Mouse (Mus musculus) left cerebral cortex, postnatal 4 days (tissue): Measurements from ENCODE around the gene Plb1. TPM values are rescaled to one million over a fixed set of nuclear protein-coding genes. Genes with fewer than 3 reads are reported as not detected.

Source experiments
- DNase-seq: peaks from one replicate; pipeline ENCODE4 v3.0.0-alpha.2; 2022
- intact Hi-C: fragments of 180-260 bp; cut with DNase I; formaldehyde crosslinking; loops from one replicate; pipeline ENCODE4 v1.15.1; 2025
- total RNA-seq, 2 experiments: library from RNA; stranded (reverse); gene quantifications; 2 replicates each; pipeline ENCODE4 v1.2.3; 2021

Gene Plb1
- total RNA-seq, 2 experiments from 2014 or later, result 0.90 to 1.5 TPM

DNA sequence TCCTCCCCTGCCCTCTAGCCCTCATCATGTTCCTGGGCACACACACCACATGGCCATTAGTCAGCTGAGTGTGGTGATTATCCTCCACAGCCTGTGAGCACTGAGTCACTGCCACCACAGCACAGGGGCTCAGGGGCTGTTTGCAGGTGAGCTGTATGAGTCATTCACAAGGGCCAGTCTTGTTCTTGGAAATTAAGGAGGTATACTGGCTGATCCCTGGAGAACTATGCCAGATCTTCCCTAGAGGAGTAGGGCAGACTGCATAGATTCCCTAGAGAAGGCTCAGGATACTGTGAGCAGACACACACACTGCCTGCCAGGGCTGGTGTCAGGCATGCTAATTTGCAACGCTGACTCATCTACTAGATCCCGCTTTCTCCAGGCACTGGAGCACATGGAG is 82.2 kb downstream of the Plb1 start:
- intact Hi-C loops, result no loop called here
- DNase-seq, result no peak

DNA sequence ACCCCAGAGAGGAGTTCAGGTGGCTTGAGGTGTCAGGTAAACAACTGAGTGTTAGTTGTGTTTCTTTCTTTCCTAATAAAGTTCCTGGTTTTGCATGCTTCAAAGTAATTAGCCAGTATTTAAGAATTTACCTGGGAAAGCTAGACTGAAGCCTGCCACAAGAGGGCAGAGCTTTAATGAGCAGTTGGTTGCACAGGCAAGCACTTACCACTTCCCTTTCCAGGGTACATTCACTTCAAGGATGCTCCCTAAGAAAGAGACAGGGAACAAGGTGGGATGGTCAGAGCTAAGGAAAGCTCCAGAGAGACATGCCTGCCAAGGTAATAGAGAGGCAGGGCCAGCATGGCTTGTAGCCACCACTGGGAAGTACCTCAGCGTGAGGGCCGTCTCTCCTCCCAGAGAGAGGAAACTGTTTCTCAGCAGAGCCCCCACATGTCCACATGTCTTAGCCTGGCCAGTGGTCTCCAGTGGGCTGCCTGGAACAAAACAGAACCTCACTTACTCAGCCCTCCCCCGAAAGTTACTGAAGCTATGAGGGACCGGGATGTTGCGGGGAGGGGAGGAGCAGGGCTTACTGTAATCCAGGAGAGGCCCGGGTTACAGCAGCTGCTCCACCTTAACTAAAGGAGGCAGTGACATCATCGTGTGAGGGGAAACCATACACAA is 89.8 kb downstream of the Plb1 start:
- intact Hi-C loops, result no loop called here
- DNase-seq, result peak; percentile 64

DNA sequence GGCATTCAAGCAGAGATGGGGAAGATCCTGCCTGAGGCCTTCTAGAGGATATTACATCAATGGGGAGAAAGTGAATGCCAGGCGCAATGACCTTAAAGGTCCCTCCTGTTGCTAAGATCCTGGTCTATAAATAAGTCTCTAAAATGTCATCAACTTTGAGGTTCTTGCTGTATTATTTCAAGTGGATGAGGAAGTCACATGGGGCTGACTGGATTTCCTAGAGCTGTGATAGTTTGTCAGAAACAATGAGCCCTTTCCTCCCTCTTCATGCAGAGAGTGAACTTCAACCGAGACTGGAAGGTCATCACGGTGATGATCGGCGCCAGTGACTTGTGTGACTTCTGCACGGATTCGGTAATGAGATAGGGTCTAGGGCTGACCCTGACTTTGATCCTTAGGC is 95.6 kb downstream of the Plb1 start:
- DNase-seq, result no peak
- intact Hi-C loops, result no loop called here

DNA sequence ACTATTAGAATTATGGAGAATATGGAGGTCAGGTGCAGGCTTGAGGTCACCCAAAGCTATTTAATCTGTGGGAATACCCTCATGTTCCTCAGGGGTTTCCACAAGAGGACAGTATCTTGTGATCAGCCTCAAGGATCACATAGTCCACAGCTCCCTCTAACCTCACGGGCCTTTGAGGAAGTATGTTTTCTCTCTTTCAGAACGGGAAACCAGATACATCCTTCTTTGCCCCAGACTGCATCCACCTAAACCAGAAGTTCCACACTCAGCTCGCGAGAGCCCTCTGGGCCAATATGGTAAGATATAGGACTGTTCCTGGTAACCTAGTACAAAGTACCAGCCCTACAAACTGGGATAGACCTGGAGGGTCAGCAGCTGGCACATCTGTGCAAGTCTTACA is 100.1 kb downstream of the Plb1 start:
- intact Hi-C loops, result no loop called here
- no peak for DNase-seq

DNA sequence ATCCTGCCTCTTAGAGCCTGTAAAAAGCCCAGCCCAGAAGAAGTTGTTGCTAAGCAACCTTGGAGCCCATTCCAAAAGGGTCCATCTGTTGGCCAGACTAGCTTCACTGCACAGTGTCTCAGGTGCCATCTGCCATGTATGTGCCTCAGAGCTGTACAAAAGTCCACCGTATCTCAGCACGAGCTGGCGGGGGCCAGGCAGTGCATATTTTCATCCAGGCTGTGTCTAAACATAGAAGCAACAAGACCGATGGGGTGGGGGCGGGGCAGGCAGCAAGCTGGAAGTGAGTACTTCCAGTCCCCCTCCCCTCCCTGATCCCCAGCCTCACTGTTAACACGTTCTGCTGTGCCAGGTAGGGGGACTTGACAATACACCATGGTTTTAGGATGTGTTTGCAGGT is 102.7 kb downstream of the Plb1 start:
- intact Hi-C loops, result loop anchor here (5.0 kb wide), 1 partner anchor 127 kb away; no protein-coding TSS in a partner anchor
- peak; percentile 99 for DNase-seq

DNA sequence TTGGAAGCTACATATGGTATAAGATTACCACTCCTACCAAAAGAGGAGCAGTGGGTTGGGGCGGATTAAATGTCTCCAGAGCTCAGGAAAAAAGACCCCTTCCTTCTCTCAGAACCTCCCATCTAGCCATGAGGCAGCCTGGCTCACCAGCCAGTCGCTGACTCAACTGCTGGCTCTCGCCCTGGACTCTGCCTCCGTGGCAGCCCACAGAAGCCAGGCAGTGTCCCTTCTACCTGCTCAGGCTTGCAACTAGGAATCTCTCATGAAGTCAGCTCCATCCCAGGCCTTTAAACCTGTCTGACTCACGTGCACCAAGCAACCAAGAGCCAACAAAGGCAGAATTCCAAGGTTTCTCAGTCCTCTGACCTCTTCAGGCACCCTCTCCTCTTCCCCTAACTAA is 103.6 kb downstream of the Plb1 start:
- DNase-seq, result no peak
- intact Hi-C loops, result loop anchor here (5.0 kb wide), 1 partner anchor 126 kb away; no protein-coding TSS in a partner anchor

DNA sequence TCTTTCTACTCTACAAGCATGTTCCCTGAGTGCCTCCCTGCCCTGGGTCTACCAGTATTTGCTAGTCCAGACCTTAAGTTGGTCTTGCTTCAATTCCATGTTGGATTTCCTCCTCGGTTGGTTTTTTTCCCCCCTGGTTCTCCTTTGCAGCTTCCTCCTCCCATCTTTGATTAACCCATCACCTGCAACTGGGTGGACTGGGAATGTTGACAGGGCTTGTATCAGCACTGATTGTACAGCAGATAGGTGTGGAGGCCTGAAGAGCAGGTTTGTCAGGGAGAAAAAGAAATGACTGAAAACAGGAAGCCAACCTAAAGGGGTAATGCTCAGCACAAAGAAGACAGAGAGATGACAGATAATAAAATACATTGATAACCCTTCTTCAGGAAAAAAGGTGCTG is 104.8 kb downstream of the Plb1 start:
- no peak for DNase-seq
- intact Hi-C loops, result loop anchor here (5.0 kb wide), 1 partner anchor 125 kb away; no protein-coding TSS in a partner anchor

DNA sequence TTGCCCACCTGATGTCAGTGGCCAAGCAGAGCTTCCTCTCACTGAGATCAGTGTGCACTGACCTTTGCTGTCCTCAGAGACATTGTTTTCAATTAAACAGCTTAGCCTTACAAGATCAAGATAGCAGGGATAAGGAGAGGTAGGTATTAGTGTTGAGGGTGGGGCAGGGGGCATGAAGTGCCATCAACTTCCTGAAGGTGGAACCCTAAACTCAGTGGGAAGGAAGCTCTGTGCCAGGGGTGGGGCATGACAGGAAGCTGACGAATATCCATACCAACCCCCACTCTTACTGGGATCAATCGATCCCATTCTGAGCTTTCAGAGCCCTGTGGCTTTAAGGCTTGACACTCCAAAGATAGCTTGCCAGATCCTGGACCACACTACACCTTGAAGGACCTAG is 105.8 kb downstream of the Plb1 start:
- no peak for DNase-seq
- intact Hi-C loops, result loop anchor here (5.0 kb wide), 1 partner anchor 124 kb away; no protein-coding TSS in a partner anchor

DNA sequence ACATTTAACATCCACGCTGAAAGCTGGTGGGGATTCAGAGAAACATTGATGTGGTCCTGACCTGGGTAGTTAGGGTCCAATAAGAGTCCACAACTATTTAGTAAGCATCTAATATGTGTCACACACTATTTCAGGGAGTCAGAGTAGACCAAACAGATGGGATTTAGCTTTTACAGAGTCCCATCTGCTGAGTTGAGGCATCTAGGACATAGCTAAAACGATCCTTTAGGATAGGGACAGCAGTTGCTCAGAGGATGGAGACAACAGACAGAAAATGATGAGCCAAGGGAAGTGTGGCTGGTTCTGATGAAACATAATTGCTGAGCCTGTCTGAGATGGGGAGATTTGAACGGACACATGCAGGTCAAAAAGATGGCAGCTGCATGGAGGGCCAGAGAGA is 106.3 kb downstream of the Plb1 start:
- no peak for DNase-seq
- intact Hi-C loops, result loop anchor here (5.0 kb wide), 1 partner anchor 124 kb away; no protein-coding TSS in a partner anchor

DNA sequence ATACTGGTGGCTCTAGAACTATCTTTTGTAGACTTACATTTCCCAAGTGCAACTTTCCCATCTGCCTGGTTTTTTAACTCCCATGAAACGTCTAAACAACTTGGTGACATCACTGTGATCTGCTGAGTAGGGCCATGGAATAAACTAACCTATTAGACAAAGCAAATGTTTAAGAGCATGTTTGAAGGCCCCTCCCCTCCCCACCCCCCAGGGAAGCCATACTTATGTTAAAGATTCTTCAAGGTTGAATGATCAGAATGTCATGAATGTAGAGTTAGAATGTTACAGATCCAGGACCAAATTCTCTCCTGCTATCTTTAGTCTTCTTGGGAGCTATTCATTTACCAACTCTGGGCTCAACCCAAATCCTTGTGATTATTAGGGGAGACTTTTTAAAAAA is 107.7 kb downstream of the Plb1 start:
- intact Hi-C loops, result no loop called here
- DNase-seq, result no peak

DNA sequence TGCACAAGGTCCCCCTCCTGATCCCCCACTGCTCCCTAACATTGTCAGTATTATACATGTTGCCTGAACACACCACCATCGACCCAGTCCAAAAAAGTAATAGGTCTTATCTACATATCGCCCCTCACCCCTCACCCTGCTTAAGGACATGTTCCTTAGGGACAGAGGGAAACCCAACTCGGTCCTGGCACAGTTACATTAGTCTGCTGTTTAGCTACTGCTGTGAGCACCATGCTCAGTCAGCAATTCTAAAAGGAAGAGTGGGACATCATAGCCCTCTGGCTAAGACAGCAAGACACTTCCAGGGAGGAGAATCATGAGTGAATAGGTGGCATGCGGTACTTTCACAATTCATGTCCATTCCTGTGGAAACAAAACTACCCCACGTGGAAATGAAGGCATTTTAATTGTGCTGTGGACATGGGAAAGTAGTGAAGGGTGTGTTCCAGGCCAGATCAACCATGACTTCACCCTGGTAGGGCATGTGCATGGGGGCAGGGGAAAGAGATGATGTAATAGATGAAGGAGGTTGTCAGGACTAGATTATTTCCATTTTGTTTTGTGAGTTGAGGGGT is 110.3 kb downstream of the Plb1 start:
- intact Hi-C loops, result no loop called here

DNA sequence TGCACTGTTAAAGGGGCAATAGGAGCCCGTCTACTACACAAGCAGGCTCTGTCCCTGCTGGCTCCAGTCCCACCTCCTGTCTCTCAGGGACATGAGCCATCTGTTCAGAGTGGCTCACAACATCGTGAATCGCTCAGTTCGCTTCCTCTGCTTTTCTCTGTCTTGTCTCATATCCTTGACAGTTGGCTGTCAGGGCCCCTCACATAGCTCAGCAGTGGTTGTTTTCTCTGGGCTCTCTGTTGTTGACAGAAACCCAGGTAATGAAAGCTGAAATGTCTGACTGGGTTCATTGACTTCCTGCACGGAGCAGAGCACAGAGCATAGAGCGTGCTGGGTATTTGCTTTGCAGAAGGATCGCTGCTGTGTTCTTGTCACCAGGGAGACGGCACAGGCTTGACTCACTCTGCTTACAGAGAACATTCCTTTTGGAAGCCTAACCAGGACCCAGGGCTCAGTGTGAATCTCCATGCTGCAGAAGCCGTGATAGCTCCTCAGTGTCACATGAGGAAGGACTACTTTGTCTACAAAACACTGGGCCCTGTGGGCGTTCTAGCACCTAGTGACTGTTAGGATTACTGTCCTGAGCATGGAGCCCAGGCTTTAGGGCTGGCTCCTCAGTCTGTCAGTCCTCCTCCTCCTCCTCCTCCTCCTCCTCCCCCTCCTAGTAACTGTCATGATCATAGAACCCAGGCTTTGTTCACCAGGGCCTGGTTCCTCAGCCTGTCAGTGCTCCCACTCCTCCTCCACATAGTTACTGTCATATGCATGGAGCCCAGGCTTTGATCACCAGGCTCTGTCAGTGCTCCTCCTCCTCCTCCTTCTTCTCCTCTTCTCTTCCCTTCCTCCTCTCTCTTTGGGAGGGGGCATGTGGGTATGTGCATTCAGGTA is 113.8 kb downstream of the Plb1 start:
- intact Hi-C loops, result no loop called here
- peak; percentile 88 for DNase-seq

More for the DNA sequence above, 110.3 kb downstream of the Plb1 start:
- no peak for DNase-seq

DNA sequence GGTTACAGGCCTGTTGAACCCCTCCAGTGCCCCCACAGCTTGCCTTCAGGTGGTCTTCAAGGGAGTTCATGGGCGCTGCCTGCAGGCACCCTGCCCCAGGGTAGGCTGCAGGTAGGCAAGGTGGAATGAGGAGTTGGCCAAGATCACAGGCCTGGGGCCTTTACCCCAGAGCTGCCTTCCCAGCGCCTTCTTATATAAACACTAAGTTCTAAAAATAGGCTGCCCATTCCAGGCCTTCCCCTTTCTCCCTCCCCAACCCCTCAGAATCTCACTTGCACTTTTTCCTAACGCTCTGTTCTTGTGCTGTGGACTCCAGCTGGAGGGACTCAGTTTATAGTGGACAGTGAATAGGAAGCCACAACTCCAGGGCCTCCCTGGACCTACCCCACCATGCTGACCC is 117.2 kb downstream of the Plb1 start:
- no peak for DNase-seq
- intact Hi-C loops, result no loop called here

DNA sequence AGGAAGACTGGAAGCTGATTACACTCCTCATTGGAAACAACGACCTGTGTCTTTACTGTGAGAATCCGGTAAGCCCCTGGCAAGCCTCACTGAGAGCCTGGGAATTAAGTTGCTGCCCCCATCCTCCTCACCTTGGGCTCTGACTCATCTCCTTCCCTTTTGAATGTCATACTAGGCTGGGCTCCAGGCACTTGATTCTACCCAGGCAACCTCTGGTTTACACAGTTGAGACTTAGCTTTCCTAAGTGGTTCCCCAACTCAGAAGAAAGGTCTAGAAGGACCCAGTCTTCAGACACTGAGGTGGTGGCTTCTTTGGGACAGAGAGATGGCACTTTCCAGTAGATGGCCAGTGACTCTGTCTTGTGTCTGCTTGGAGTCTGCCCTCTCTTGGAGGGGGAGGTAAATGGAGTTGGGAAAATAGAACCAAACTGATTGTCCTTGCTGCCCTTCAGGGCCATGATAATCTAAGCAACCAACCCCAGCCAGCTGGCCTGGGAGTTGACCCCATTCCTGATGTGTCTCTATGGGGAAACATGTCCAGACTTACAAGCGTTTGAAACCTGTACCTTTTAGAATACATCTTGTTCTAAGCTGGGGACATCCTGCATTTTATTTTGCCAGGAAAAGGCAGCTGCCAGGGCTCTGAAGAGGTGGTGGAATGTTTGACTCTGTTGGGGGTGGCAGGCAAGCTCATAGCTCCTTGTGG is 118.2 kb downstream of the Plb1 start:
- intact Hi-C loops, result no loop called here
- no peak for DNase-seq

DNA sequence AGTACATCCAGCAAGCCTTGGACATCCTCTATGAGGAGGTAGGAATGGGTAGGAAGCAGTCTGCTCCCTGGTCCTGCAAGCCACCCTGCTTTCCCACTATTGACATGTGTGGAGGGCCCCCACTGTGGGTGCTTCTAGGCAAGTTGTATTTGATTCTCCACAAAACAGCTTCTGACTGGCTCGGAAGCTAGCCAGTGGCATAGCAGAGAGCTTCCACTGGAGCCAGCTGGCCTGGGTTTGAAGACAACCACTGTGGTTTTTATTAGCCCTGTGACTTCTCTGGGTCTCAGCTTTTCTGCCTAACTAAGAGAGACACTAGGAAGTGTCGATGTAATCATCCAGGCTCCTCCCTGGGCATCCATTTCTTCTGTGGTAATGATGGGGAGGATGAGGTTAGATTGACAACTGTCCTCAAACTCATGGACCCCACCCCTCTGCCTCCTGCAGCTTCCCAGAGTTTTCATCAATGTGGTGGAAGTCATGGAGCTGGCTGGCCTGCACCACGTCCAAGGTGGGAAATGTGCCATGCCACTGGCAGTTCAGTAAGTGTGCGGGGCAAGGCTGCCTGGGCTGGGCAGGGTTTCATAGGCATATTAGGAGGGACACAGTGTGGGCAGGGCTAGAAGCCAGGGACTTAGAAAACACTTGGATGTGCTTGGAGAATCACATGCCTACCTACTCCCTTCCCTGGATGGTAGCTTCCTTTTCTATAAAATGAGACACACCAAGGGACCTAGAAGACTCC is 119.4 kb downstream of the Plb1 start:
- peak; percentile 38 for DNase-seq
- intact Hi-C loops, result no loop called here

DNA sequence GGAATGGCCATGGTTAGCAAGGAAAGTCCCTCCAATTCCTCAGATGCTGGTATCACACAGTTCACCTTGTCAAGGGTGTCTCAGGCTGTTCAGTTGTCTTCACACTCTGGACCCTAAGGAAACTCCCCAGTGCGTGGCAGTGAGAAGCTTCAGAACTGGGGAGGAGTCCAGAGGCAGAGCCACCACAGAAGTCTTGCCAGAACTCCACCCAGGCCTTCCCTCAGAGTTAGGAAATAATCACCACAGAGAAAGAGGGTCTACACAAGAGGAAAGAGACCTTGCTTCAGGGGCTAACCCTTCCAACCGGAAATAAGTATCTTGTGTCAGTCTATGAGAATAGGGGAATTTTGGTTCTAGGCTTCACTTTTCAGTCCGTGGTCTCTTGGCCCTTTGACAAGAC is 120.3 kb downstream of the Plb1 start:
- no peak for DNase-seq
- intact Hi-C loops, result no loop called here

DNA sequence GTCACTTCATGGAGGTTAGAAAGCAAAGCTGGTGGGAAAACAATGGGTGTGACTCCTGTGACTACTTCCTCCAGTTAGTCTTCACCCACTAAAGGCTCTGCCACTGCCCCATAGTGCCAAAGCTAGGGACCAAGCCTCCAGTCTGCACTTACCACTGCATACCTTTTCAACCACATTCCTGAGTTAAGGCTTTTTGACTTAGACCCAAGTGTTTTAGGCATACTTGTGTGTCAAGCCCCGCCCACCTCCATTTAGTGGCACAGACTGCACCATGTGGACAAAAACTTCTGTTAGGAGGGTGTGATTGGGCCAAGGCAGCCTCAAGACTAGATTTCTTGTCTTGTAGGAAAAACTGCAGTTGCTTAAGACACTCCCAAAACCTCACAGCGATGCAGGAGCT is 120.8 kb downstream of the Plb1 start:
- no peak for DNase-seq
- intact Hi-C loops, result no loop called here

DNA sequence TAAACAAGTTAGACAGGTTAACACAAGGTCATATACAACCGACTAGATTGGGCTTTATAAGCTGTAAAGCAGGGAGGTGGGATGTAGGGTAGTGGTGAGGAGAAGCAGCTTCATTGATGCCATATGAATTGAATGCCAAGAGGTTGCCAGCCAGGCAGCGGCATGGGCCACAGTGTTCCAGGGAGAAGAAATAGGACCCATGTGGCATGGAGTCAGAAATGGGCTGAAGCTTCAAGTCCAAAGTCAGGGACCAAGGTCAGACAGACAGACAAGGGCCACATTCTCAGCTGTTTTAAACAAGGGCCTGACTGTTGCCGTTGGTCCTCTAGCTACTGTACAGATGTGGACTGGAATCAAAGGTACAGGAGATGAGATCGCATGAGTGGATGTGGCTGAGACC is 128.0 kb downstream of the Plb1 start:
- no peak for DNase-seq
- intact Hi-C loops, result no loop called here

DNA sequence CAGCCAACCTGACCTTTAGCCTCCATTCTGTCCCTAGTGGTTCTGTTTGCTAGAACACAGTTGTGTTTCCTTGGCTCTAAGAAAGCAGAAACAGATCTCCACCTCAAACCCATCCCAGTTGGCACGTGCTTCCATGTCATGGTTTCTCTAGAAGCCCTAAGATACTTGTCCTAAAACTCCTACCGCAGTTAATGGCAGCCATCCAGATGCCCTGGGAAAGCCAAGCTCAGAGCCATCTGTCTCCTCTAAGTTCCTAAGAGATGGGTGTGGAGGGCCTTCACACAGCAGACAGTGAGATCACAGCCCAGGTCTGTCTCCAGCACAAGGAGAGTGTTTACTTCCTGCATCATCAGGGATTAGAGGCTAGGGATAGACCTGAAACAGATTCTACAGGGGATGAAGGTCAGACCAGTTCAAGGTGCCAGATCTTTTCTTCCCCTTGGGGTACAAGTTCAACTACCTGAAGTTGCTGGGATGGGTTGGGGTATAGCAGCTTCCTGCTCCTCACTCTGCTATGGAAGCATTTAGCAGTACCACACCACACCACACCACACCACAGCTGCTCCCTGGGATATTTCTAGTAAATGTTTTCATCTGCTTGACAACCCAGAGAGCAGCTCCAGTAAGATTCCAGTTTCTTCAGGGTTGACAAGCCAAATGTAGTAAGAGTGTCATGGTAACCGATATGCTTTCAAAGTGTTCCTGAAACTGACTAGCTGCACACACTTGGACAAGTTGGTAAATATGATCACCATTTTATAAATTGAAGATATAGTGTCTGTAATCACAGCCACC is 129.1 kb downstream of the Plb1 start:
- intact Hi-C loops, result no loop called here

More for the DNA sequence above, 129.1 kb downstream of the Plb1 start:
- peak; percentile 67 for DNase-seq
